Mouse (Mus musculus) heart, adult 8-10 months (tissue): ENCODE data around the gene Lrrc8e. TPM values are rescaled to one million over a fixed set of nuclear protein-coding genes. Genes with fewer than 3 reads are reported as not detected.
"Not testable (repeated sequence)": the region's sequence is repeated elsewhere in the genome, so short reads cannot be mapped to it uniquely, and the experiment has no call there.

Source experiments
- DNase-seq: peaks from one replicate; pipeline ENCODE4 v3.0.0; 2022; ENCODE audit warnings: low spot score
- total RNA-seq, 4 experiments: library from RNA; stranded (reverse); gene quantifications; 2 replicates each; pipeline ENCODE4 v1.2.4; 2022

Lrrc8e gene
- total RNA-seq, 4 experiments from 2014 or later, result 0.41 to 1.3 (median 0.87) TPM

GRCm38 (mm10) chr8:4219617-4220016 lies 7.0 kb upstream of the Lrrc8e start:
- DNase-seq, result no peak

GRCm38 (mm10) chr8:4222059-4222458 lies 4.6 kb upstream of the Lrrc8e start:
- DNase-seq, result no peak

- DNase-seq, result no peak
Observed at GRCm38 (mm10) chr8:4226323-4226722, 304 bp upstream of the Lrrc8e start.

- no peak for DNase-seq
Observed at GRCm38 (mm10) chr8:4227919-4228318, 1.3 kb downstream of the Lrrc8e start.

GRCm38 (mm10) chr8:4229784-4230183 lies 3.2 kb downstream of the Lrrc8e start:
- no peak for DNase-seq

GRCm38 (mm10) chr8:4230612-4231351 lies 4.2 kb downstream of the Lrrc8e start:
- DNase-seq, result no peak

GRCm38 (mm10) chr8:4237814-4238433 lies 11.3 kb downstream of the Lrrc8e start:
- peak; percentile 41 for DNase-seq

GRCm38 (mm10) chr8:4238434-4239192 lies 12.0 kb downstream of the Lrrc8e start, which contains the start of the genes Map2k7 and Gm49320:
Gene Map2k7, plus strand, starts transcription at chr8:4238740.
Gene Gm49320, plus strand, starts transcription at chr8:4238865.
- DNase-seq, result peak; percentile 100

GRCm38 (mm10) chr8:4239193-4239890 lies 12.7 kb downstream of the Lrrc8e start:
- DNase-seq, result no peak

GRCm38 (mm10) chr8:4245061-4245460 lies 18.4 kb downstream of the Lrrc8e start:
- DNase-seq, result no peak

GRCm38 (mm10) chr8:4245737-4246136 lies 19.1 kb downstream of the Lrrc8e start:
- no peak for DNase-seq

GRCm38 (mm10) chr8:4247241-4247640 lies 20.6 kb downstream of the Lrrc8e start:
- no peak for DNase-seq

GRCm38 (mm10) chr8:4247951-4248540 lies 21.4 kb downstream of the Lrrc8e start, which contains the start of gene Tgfbr3l:
Gene Tgfbr3l, plus strand, starts transcription at chr8:4248214.
- DNase-seq, result no peak

- no peak for DNase-seq
Observed at GRCm38 (mm10) chr8:4249213-4249612, 22.6 kb downstream of the Lrrc8e start.

- DNase-seq, result peak; percentile 65
Observed at GRCm38 (mm10) chr8:4250306-4250970, 23.8 kb downstream of the Lrrc8e start.

GRCm38 (mm10) chr8:4252116-4252760 lies 25.6 kb downstream of the Lrrc8e start:
- no peak for DNase-seq

- DNase-seq, result peak; percentile 96
Observed at GRCm38 (mm10) chr8:4252934-4253841, 26.6 kb downstream of the Lrrc8e start, which contains the start of gene Snapc2. Gene Snapc2, plus strand, starts transcription at chr8:4253080.

GRCm38 (mm10) chr8:4254001-4254400 lies 27.4 kb downstream of the Lrrc8e start:
- no peak for DNase-seq

- DNase-seq, result not testable (repeated sequence)
Observed at GRCm38 (mm10) chr8:4255471-4255870, 28.8 kb downstream of the Lrrc8e start.
